Mouse (Mus musculus) frontal cortex, postnatal 25 days (tissue): ENCODE measurements around the gene Cmss1.
A peak's percentile ranks its signal among the peaks of the same experiment; 100 is the strongest.

Experiments used
- DNase-seq, 2 experiments: peaks; one replicate each; pipeline ENCODE4 v3.0.0; 2022; ENCODE audit warnings: low spot score in 2 of 2

The Cmss1 gene

DNA sequence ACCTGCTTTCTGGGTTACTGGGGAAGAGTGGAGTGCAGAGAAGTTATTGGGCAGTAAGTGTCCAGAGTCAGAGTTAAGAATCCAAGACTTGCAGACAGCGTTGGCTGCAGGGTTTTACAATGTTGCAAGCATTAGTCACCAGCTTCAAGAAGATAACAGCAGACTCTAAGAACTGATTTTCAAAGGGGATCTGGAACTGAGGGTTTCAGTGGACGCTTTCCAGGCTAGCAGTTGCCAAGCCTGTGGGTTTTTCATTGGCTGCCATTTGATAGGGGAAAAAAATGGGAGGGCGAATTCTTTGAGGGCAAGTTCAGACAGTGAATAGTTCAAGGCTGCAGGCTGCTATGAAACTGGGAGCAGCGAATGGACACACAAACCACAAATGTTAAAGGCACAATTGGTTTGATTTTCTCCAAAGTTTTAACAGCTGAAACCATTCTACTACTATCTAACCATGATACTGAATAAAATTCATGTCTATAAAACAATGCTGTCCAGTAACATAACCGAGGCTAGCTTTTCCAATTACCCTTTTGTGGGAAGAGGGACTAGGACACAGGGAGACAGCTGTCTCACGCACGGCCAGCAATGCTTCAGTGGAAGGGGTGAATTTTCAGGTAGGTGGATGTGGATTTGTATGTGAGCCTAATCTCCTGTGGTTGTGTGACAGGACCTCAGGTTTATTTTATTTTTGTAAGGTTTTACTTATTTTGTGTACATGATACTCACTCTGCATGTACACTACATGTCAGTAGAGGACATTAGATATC lies 179.0 kb downstream of the Cmss1 start:
- no peak for DNase-seq

DNA sequence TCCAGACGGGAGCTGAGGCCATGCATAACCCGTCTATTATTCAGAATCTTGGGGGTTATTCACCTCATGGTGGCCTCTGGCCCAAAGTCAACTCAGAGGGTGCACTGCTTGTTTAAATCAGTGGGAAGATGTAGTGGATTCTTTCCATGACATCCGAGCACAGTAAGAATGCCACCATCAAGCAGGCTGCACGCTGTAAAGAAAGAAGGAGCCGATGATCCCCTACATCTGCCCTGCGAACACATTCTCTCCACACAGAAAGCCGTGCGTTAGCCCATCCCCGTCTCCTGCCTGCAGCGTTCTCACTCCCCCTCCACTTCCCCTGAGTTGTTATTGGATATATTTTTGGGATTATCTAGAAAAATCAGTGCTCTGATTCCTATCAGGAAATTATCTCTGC lies 180.0 kb downstream of the Cmss1 start:
- no peak for DNase-seq

DNA sequence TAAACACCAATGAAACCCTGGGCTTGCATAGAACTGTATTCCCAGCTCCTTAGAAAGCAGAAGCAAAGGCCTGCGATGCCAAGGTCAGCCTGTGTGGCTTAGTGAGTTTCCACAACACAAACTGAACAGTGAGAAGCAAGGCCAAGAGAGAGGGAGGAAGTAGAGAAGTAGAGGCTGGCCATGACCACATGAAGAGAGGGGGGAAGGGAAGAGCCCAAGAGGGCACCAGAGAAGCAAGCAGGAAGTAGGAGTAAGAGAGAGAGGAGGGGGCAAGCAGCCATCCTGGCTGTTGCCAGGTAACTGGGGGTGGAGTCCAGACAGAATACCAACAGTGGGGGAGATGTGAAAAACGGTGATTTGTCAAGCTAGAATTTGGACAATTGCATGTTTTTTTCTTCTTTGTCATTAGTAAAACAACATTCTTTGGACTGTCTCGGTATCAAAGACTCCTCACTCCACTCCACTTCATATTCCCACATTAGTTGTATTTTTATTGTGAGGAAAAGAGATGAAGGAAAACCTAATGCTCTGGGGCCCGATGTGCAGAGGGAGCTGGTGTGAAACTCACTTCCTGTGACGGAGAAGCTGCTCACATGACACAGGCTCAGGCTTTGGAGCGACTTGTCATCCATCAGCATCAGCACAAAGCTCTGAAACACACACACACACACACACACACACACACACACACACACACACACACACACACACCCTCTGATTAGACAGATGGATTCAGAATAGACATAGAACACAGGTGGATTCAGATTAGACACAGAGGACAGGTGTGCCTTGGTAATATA lies 183.5 kb downstream of the Cmss1 start:
- no peak for DNase-seq

GRCm38 (mm10) chr16:57421680-57422417 lies 184.8 kb downstream of the Cmss1 start:
- DNase-seq = no peak

DNA sequence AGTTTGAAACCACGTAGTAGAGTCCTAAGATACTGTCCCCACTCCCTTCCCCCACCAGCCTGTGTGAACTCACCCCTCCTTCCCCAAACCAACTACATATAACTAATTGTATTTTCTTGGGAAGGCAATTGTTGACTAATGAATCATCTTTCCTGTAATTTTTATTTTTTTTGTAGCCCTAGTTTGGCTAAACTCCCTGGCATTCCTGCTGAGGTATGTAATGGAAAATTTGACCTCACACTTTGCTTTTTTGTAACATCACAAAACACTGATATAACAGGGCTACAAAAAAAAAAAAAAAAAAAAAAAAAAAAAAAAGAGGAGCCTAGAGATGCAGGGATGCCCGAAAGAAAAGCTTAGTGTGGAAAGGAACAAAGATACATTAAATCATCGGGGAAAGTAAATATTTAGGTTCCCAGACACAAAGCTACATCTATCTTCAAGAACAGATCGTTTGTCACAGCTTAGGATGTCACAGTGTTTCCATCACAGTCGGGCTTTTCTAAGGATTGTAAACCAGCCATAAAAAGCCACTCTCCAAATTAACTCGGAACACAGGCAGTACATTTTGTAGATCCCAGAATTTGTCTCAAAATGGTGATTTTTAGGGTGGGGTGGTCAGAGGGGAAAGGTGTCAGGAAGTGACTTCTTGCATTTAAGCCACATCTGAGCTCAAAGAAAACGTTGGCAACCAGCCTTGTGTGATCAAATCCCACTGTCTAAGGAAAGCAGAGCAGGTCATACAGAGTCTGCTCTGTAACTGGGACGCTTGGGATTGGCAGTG lies 185.7 kb downstream of the Cmss1 start:
- no peak for DNase-seq

DNA sequence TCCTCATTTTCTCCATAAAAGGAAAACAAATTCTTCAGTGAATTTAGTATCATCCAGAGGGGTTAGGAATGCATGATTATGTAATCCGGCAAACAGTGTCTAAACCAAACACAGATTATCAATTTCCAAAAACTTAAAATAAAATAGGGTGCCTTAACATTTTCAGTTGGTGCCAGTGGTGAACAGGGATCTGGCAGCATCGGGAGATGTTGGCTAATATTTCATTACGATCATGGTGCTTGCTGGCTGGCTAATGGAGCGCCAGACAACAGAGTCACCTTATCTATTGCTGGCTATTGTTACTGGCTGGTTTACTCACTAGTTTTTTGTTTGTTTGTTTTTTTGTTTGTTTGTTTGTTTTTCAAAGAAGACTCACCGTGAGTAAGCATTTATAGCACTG lies 186.8 kb downstream of the Cmss1 start:
- DNase-seq = no peak

DNA sequence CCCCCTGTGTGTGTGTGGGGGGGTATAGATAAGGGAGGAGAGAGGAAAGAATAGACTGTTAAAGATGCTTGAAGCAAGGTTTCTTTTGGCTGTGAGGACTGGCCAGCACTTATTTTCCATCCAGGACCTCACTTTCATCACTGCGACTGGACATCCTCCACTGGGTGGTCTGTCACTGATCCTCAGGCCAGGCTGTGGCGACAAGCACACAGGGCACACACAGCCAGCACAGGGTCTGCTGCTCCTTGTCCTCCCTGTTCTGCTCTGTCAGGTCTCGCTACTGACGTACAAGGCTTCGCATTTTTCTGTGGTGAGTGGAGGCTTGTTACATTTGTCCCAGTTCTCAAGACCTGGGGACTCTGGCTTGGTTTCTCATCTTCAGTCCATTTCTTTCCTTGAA lies 187.3 kb downstream of the Cmss1 start:
- no peak for DNase-seq

DNA sequence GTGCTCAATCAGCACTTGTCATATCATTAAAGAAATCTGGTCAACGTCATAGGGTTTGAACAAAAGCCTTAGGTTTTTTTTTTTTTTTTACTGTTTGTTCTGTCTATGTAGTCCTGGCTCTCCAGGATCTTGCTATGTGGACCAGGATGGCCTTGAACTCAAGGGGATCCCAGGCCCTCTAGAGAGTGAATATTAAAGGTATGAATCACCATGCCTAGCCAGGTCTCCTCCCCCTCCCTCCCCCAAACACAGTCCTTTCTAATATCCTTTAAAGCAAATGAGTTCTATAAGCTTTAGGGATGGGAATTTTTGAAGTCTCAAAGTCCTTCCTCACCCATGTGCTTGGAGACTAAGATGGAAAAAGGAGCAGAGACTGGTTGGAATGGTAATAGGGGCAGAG lies 188.7 kb downstream of the Cmss1 start:
- no peak for DNase-seq

GRCm38 (mm10) chr16:57417017-57417416 lies 189.6 kb downstream of the Cmss1 start:
- no peak for DNase-seq

GRCm38 (mm10) chr16:57416049-57416448 lies 190.6 kb downstream of the Cmss1 start:
- DNase-seq = no peak

GRCm38 (mm10) chr16:57412766-57413165 lies 193.9 kb downstream of the Cmss1 start:
- DNase-seq = no peak

- no peak for DNase-seq
Measured at GRCm38 (mm10) chr16:57403825-57404224, 202.8 kb downstream of the Cmss1 start.

DNA sequence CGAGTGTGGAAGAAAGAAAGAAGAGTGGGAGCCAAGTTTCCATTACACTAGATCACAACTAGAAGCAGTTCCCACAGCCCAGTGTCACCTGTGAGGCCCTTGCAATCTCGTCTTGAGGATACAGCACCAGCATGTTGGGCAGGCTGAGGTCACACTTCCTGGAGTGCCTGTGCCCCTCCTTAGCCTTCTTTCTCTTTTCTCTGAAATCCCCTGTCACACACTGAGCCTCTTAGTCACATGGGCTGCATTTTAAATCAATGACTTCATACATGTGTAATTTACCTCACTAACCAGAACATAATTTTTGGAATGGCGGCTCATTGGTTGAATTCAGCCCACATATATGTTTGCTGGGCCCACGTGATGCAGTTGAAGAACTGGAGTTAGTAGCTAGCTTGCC lies 203.8 kb downstream of the Cmss1 start:
- DNase-seq = no peak

GRCm38 (mm10) chr16:57401702-57402101 lies 205.0 kb downstream of the Cmss1 start:
- no peak for DNase-seq

GRCm38 (mm10) chr16:57399566-57399965 lies 207.1 kb downstream of the Cmss1 start:
- DNase-seq = no peak

- peak; percentile 50 to 66 for DNase-seq
Measured at GRCm38 (mm10) chr16:57398387-57399214, 208.1 kb downstream of the Cmss1 start.

DNA sequence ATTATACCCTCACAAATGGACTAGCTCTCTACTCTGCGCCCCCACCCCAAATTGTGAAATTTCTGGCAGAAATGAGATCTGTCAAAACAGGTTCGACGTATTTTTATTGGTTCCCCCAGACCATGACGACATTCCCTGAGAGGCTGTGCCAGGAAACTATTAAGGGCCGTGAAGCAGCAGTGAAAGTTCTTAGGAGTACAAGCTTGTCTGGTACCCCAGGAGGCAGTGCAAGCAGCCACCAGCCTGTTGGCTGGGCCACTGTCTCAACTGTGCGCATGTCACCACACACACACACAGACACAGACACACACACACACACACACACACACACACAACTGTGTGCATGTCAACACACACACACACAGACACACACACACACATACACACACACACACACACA lies 208.8 kb downstream of the Cmss1 start:
- DNase-seq = no peak

DNA sequence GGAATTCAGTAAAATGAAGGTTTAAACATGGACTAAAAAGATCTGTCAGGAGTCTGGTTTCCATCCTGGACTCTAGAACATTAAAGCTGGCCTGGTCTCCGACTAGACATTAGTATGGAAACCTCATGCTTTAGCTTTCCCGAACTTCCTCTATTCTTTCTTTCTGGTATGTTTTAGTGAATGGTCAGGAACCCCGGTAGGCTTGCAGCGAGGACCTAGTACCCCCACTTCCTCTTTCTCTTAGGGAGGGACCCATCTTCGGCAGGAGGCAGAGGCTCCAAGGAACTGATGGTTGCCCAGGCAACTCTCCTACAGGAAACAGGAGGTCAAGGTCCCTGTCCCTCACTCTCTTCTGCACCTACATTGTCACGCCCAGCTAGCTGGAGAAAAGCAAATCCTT lies 210.4 kb downstream of the Cmss1 start:
- DNase-seq = no peak

- DNase-seq = no peak
Measured at GRCm38 (mm10) chr16:57393161-57393560, 213.5 kb downstream of the Cmss1 start.

GRCm38 (mm10) chr16:57392461-57392860 lies 214.2 kb downstream of the Cmss1 start:
- DNase-seq = no peak

- peak; percentile 100 for DNase-seq
Measured at GRCm38 (mm10) chr16:57391171-57391570, 215.5 kb downstream of the Cmss1 start.
